ENCODE assay signal across 8 mouse cellular contexts in the genomic region with DNA sequence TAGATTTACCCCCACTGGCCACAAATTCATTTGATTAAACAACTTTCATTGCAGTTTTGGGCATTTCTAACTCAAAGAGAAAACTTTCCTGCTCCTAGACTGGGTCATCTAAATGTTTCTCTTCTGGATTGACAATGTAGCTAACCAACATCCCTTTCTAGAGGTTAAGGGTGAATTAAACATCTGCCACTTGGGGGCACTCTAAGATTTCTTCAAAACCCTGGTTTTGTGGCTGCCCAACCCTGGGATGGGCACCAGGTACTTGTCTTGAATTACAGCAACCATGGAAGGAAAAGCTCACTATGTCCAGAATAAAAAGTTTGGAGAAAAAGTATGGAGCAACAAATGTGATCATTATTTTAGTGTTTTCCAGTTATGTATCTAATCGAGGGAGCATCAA. TPM values are rescaled to one million over a fixed set of nuclear protein-coding genes. Genes with fewer than 3 reads are reported as not detected.
A peak's percentile ranks its signal among the peaks of the same experiment; 100 is the strongest.
DNase-seq lines count a peak whose midpoint lies in the region; ATAC-seq and TF ChIP-seq lines count a peak whose summit lies in the region.
"Had no signal": no experiment of that assay in that cellular context is flagged by ENCODE, and none has a peak within 500 bp of the region (broad histone marks: within the 10 kb centered on the region; RNA-seq: fewer than 3 reads in every experiment).

No protein-coding gene starts in this region.

- 81% methylated on average over 1 of the region's 1 CpGs for WGBS in intestine, postnatal 0 days
- 76% methylated on average over 1 of the region's 1 CpGs for WGBS in intestine, embryonic 15.5 days

- TF ChIP-seq CTCF in intestine, postnatal 0 days (IDR thresholded peaks at IDR 0.05; ENCODE audit: low read depth): peak; percentile 54

- no peak overlapping the region for H3K4me2 ChIP-seq in intestine, postnatal 0 days (replicated peaks; ENCODE audit: low read depth)
- no peak overlapping the region for H3K4me2 ChIP-seq in intestine, embryonic 15.5 days (replicated peaks)
- H3K4me2 ChIP-seq: neural tube, embryonic 12.5 days had no signal

- no peak overlapping the region for H3K27ac ChIP-seq in intestine, postnatal 0 days (ENCODE audit: low read depth, low read length)
- H3K27ac ChIP-seq in intestine, embryonic 15.5 days: no peak overlapping the region
- H3K27ac ChIP-seq: neural tube, embryonic 12.5 days had no signal

- H3K27me3 ChIP-seq in intestine, postnatal 0 days (replicated peaks; ENCODE audit: control insufficient read depth, insufficient read depth, low read length): no peaks in the 10 kb centered on the region
- no peaks in the 10 kb centered on the region for H3K27me3 ChIP-seq in intestine, embryonic 15.5 days (replicated peaks)
- H3K27me3 ChIP-seq: neural tube, embryonic 12.5 days had no signal

- H3K4me1 ChIP-seq in intestine, postnatal 0 days (replicated peaks; ENCODE audit: control insufficient read depth, insufficient read depth, low read length): no peaks in the 10 kb centered on the region
- H3K4me1 ChIP-seq in intestine, embryonic 15.5 days (replicated peaks): no peaks in the 10 kb centered on the region
- H3K4me1 ChIP-seq: neural tube, embryonic 12.5 days had no signal

- no peaks in the 10 kb centered on the region for H3K36me3 ChIP-seq in intestine, postnatal 0 days (ENCODE audit: control insufficient read depth, insufficient read depth)
- H3K36me3 ChIP-seq in intestine, embryonic 15.5 days: no peaks in the 10 kb centered on the region
- H3K36me3 ChIP-seq: neural tube, embryonic 12.5 days had no signal

- intact Hi-C loops in left cerebral cortex, postnatal 10 days (cut with DNase I): no loop called here

- H3K4me3 ChIP-seq in intestine, postnatal 0 days (ENCODE audit: low read depth, low read length): no peak overlapping the region
- no peak overlapping the region for H3K4me3 ChIP-seq in intestine, embryonic 15.5 days (replicated peaks)
- H3K4me3 ChIP-seq: neural tube, embryonic 12.5 days had no signal

- no peak overlapping the region for H3K9ac ChIP-seq in intestine, postnatal 0 days (ENCODE audit: low read depth, low read length)
- H3K9ac ChIP-seq in intestine, embryonic 15.5 days: no peak overlapping the region
- H3K9ac ChIP-seq: neural tube, embryonic 12.5 days had no signal

- DNase-seq in MEL-GATA-1-ER (ENCODE audit: extremely low read depth, low read depth): peak; percentile 11
- DNase-seq in adrenal gland, postnatal 36 days: peak; percentile 24 to 69
- DNase-seq in kidney, postnatal 10 days: peak; percentile 55
- no peak for DNase-seq in right cerebral cortex, postnatal 14 days
- no peak for DNase-seq in left cerebral cortex, postnatal 10 days (ENCODE audit: extremely low spot score in 1 of 2, low spot score in 2 of 2)

- ATAC-seq in intestine, postnatal 0 days: no peak
- no peak for ATAC-seq in intestine, embryonic 15.5 days

- H3K9me3 ChIP-seq in intestine, postnatal 0 days (ENCODE audit: control insufficient read depth): no peaks in the 10 kb centered on the region
- H3K9me3 ChIP-seq in intestine, embryonic 15.5 days: no peaks in the 10 kb centered on the region
- H3K9me3 ChIP-seq: neural tube, embryonic 12.5 days had no signal

RNA-seq across cellular contexts. Expression of a gene that starts 39.4 kb away (rescaled TPM):
- polyA plus RNA-seq in intestine, postnatal 0 days (2015; fragmentation: Nextera tagmentation; extraction: Ambion mirVana): 2.7 and 3.0 TPM in 2 replicates
- polyA plus RNA-seq in intestine, embryonic 15.5 days (2015; fragmentation: Nextera tagmentation; extraction: Ambion mirVana): 4.7 and 5.1 TPM in 2 replicates
- 10 to 100 TPM; 21.0 to 24.4 TPM for total RNA-seq in adrenal gland, postnatal 36 days (2021)
- 10 to 100 TPM; 39.7 to 44.8 TPM for total RNA-seq in left cerebral cortex, postnatal 10 days (2021)

Comparison
In these comparisons a context has a peak if more than half of its experiments do, and no peak if none do; other contexts are left out.
1. DNase-seq: peak in MEL-GATA-1-ER (single experiment), adrenal gland, postnatal 36 days (2 of 2) and kidney, postnatal 10 days (single experiment); none in right cerebral cortex, postnatal 14 days (single experiment) and left cerebral cortex, postnatal 10 days (0 of 2).